Mouse (Mus musculus) retina, adult 2 months (tissue): ENCODE results near the gene Naxd.
"Not testable (repeated sequence)": the region's sequence is repeated elsewhere in the genome, so short reads cannot be mapped to it uniquely, and the experiment has no call there.

Source experiments
- DNase-seq: peaks from one replicate; pipeline ENCODE4 v3.0.0-alpha.2; 2012; ENCODE audit warnings: low read depth, low spot score

Naxd gene

GRCm38 (mm10) chr8:11512711-11513110 is 15.4 kb downstream of the Naxd start:
- no peak for DNase-seq

GRCm38 (mm10) chr8:11513247-11513646 is 15.9 kb downstream of the Naxd start:
- no peak for DNase-seq

DNA sequence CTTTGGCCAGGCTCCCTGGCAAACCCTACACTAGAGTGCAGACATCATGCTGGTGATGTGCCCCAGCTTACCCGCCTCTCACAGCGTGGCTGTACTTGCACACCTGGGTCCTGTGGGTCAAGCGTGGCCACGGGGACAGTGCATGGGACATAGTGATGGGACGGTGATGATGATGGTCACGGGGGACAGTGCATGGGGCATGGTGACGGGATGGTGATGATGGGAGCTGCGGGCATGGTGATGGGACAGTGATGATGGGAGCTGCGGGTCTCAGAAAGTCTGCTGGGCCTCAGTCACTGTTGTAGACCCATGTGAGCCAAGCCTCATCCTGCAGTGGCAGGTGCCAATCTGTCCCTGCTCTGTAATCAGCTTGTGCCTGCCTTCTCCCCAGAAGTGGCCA is 19.0 kb downstream of the Naxd start:
- DNase-seq: no peak

DNA sequence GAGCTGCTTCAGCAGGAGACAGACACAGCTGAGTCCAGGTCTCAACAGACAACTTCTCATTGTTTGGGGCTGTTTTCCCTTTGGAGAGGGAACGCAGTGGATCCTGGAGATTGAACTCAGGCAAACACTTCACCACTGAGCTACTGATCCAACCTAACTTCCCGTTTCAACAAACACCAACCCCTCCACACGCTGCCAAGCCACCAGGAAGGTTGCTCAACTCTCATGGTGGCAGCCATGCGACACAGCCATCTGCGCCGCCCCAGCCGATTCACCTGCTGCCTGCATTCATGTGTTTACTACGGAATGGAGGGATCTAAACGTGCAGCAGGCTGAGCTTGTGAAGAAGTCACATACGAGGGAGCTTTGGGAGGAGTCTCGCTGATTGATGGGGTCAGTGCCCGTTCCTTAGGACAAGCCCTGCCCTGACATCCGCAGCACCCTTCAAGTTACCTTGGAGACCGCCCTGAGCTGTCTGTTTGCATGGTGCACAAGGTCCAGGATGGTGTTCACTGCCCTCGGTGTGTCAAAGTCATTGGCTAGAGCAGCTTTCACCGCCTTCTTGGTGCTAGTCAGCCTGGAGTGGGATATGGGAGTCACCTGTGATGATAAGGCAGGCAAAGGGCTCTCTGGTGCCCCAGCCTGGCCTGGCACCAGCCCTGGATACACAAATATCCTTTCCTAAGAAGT is 20.2 kb downstream of the Naxd start:
- no peak for DNase-seq

DNA sequence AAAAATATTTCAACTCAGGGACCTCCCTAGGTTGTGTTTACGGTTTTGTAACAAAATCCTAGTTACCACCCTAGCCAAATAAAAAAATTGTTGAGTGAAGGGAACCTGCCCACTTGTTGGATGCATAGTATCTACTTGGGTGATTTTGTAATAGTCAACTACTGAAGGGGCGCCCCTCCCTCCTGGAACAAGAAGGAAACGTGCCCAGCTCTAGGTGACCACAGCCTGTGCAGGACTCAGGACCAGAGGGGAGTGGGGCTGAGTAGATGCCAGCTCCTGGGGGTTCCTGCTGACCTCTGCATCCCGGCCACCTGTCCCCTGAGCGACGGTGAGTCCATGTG is 20.7 kb downstream of the Naxd start:
- DNase-seq: no peak

GRCm38 (mm10) chr8:11518676-11519075 is 21.4 kb downstream of the Naxd start:
- DNase-seq: no peak

DNA sequence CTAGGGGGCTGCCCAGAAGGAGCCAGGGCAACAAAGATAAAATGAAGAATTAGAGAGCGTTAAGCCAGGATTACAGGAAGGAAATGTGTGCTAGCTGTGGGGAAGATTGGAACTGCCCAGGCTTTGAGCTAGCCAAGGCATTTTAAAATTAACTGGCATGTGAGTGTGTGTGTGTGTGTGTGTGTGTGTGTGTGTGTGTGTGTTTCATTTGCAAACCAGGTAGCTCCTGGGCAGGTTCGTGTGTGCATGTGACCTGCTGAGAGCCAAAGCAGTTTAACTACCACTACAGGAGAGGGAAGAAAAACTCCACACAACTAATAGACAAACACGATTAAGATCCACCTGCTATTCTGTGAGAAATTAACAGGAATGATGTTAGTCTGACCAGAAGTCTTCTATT is 26.0 kb downstream of the Naxd start:
- DNase-seq: no peak

DNA sequence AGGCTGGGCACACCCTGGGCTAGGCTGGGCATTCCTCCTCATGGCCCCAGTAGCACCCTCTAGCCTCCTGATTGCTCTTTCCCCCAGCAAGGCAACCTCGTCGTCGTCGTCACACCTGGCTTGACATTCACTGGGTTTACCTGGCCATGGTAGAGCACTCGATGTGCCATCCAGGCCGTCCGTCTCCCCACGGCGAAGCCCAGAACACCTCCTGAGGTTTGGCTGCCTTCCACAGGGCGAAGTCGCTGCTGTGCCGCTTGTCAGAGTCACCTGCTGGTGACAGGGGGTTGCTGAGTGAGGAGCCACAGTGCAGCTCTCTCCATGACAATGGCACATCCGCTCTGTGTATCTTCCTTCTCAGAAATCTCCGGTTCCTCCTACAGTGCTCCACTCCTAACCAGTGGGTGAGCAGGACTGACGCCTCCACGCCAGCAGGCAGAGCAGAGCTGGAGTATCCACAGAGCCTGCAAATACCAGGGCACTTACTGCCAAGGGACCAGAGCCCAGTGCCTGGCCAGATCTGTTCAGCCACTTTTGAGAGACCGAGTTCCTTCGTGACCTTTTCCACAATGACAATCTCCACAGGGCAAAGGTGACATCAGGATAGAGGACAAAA is 33.0 kb downstream of the Naxd start:
- no peak for DNase-seq

- DNase-seq: no peak
Observed at GRCm38 (mm10) chr8:11530849-11531248, 33.5 kb downstream of the Naxd start.

DNA sequence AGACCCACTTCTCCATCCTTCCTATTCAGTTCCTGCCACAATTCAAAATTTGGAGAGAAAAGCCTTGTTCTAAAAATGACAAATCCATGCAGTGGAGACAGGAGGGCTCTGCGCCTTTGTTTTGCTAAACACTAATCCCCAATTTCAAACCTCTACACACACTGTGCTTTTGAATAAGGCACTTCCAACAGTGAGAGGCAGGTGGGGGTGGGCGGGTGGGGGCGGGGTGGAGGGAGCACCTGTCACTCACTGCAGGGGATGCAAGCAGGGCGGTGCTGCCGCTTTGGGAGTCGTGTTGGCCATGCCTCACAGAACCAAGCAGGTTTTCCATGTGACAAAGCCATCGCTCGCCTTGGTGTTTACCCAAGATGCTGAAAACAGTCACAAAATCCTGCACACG is 37.2 kb downstream of the Naxd start:
- no peak for DNase-seq

DNA sequence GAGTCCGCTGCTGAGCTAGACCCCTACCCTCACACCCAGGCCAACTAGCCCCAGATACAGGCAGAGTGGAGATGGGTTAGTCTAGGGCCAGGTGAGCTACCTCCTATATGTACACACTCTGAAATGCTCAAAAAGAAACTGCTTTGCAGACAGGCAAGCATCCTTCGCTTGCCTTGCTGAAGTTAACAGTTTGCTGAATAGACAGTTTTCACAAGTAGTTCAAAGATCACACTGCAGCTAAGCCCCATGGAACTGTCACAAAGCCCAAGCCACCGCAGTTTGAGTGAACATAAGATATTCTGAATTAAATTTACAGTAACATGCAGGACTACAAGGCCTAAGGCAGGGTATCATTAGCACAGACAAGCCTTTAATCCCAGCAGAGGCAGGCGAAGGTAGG is 41.7 kb downstream of the Naxd start:
- DNase-seq: no peak

DNA sequence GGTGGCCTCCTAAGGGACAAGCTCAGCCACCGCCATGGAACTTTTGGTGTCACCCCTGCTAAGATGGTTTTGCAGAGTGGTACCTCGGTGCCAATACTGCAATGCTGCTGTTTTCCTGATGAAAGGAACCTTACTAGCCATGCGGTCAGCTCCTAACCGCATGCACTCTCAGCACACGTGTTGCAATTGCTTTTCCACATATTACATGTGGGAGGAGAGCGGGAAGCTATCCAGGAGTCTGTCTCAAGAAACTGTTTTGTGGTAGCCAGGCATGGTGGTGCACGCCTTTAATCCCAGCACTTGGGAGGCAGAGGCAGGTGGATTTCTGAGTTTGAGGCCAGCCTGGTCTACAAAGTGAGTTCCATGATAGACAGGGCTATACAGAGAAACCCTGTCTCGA is 42.9 kb downstream of the Naxd start:
- no peak for DNase-seq

DNA sequence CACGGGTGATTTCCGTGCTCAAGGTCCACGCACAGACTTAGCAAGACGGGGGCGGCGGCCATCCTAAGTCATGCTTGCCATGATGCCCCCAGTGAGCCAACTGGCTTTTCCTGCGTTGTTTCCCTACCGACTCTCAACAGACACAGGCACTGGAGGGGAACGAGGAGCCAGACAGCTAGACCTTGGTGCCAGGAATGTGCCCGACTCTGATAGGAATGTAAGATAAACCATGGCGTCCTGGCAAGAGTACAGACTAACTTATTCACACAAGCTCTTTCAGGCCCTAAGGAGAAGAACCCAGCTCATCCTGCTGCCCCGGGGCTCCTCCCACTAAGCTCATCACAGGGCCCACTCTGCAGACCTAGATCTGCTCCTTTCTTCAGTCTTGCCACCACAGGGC is 44.7 kb downstream of the Naxd start:
- no peak for DNase-seq

- no peak for DNase-seq
Observed at GRCm38 (mm10) chr8:11542866-11543265, 45.6 kb downstream of the Naxd start.

DNA sequence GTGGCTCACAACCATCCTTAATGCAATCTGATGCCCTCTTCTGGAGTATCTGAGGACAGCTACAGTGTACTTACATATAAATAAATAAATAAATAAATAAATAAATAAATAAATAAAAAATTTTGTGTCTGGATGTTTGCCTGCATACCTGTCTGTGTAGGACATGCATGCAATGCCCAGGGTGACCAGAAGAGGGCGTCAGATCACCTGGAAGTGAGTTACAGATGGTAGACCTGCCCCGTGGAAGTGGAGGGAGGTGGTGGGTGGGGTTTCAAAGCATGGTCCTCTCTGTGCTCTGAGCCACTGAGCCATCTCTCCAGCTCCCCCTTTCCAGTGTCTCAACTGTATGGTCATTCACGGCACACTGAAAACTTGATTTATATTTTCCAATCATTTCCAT is 47.1 kb downstream of the Naxd start:
- no peak for DNase-seq

DNA sequence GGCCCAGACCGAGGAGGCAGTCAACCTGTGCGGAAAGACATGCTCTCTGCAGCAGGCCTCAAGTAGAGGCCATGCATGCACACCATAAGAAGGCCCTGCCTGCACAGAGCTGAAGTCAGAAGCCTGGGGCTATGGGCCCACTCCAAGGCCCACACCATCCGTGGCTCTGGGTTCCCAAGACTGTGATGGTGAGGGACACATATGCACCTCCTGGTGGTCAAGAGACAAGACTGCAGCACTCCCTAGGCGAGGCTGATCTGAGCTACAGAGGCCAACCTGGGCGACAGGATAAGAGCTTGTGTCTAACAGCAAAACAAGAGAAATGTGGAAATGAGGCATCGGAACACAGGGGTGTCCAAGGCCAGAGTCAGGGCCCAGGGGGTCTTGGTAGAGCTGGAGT is 49.8 kb downstream of the Naxd start:
- DNase-seq: no peak

- no peak for DNase-seq
Observed at GRCm38 (mm10) chr8:11549706-11550105, 52.4 kb downstream of the Naxd start.

- peak; percentile 63 for DNase-seq
Observed at GRCm38 (mm10) chr8:11550281-11550948, 53.1 kb downstream of the Naxd start, which contains the start of gene Cars2. Cars2 (minus strand) TSS chr8:11550783.

DNA sequence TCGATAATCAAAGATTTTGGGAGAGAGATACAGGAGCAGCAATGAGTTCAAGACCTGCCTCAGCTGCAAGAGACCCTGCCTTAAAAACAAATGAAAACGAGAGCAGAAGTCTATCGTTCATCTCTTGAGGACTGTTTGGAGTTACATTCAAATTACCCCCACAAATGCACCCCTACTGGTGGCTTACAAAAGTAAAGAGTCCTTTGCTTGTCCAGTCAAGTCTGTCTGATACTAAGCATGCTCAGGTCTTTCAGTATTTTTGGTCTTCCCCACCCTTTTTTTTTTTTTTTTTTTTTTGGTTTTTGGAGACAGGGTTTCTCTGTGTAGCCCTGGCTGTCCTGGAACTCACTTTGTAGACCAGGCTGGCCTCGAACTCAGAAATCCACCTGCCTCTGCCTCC is 54.2 kb downstream of the Naxd start:
- not testable (repeated sequence) for DNase-seq

DNA sequence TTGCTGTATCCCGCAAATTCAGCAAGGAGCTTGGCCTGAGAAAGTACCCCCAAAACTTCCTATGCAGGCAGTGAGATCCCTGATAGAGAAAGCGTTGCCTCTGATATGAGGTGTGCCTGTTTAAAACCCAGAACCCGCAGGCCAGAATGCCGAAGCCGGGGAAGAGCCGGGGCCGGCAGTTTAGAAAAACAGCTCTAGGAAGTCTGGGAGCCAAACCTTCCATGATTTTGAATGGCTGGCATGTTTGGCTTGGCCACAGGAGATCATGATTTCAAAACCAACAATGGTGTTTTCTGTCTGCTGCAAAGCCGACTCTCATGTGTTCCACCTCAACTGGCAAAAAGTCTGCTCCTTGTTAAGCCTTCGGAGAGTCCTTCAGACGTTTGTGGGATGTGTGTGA is 55.1 kb downstream of the Naxd start:
- no peak for DNase-seq

GRCm38 (mm10) chr8:11554799-11555719 is 57.8 kb downstream of the Naxd start, which contains the start of gene Ing1:
Ing1 (plus strand) TSS chr8:11555571.
- peak; percentile 88 for DNase-seq
